Mouse (Mus musculus) spleen, postnatal 0 days (tissue): ENCODE data around the gene Taf8. TPM values are rescaled to one million over a fixed set of nuclear protein-coding genes. Genes with fewer than 3 reads are reported as not detected.

Source experiments
- polyA plus RNA-seq: library from polyadenylated mRNA; unstranded; fragments of >200 nt; fragmentation: Nextera tagmentation; extraction: Ambion mirVana; gene quantifications from 2 replicates; pipeline ENCODE4 v1.2.1, GENCODE M21; 2015

Gene Taf8
- polyA plus RNA-seq: 17.2 TPM in 2 replicates

GRCm38 (mm10) chr17:47501946-47502706 is at the start of gene Taf8:
Gene Taf8 (minus strand): TSS chr17:47502292.

GRCm38 (mm10) chr17:47504941-47505346 is 2.9 kb upstream of the Taf8 start, which contains the start of gene Ccnd3:
Gene Ccnd3 (plus strand): TSS chr17:47505051.

GRCm38 (mm10) chr17:47436907-47437547 is 65.1 kb downstream of the Taf8 start, which contains the start of gene 1700001C19Rik:
Gene 1700001C19Rik (minus strand): TSS chr17:47437376.

GRCm38 (mm10) chr17:47436156-47436906 is 65.8 kb downstream of the Taf8 start, which contains the start of gene AI661453:
Gene AI661453 (plus strand): TSS chr17:47436615.

Other genes starting within 250 kb of the Taf8 start
- 52.1 and 52.7 TPM in 2 replicates for gene Mrps10, start 133.4 kb downstream of the Taf8 start, polyA plus RNA-seq
- gene Guca1b, start 116.9 kb downstream of the Taf8 start, polyA plus RNA-seq: 0.23 and 0.30 TPM in 2 replicates
- 2.3 and 3.3 TPM in 2 replicates for gene Guca1a, start 101.7 kb downstream of the Taf8 start, polyA plus RNA-seq
- 0.37 and 0.50 TPM in 2 replicates for gene AI661453, start 65.7 kb downstream of the Taf8 start, polyA plus RNA-seq
- 0.24 and 0.26 TPM in 2 replicates for gene 1700001C19Rik, start 64.9 kb downstream of the Taf8 start, polyA plus RNA-seq
- gene Ccnd3, start 2.8 kb upstream of the Taf8 start, polyA plus RNA-seq: 434 and 462 TPM in 2 replicates
- gene Bysl, start 109.2 kb upstream of the Taf8 start, polyA plus RNA-seq: 14.0 and 15.8 TPM in 2 replicates
- gene Med20, start 109.3 kb upstream of the Taf8 start, polyA plus RNA-seq: 26.4 and 29.3 TPM in 2 replicates
- gene Gm20517, start 109.3 kb upstream of the Taf8 start, polyA plus RNA-seq: 1.8 and 2.0 TPM in 2 replicates
- gene Usp49, start 128.4 kb upstream of the Taf8 start, polyA plus RNA-seq: 5.6 and 5.7 TPM in 2 replicates
- 310 and 337 TPM in 2 replicates for gene Tomm6, start 186.1 kb upstream of the Taf8 start, polyA plus RNA-seq
- 0.69 and 1.3 TPM in 2 replicates for gene Frs3, start 186.7 kb upstream of the Taf8 start, polyA plus RNA-seq
- gene Gm21981, start 192.2 kb upstream of the Taf8 start, polyA plus RNA-seq: 0.10 TPM in 1 of 2 replicates, not detected in the other
- 0.46 TPM in 1 of 2 replicates, not detected in the other for gene Prickle4, start 192.4 kb upstream of the Taf8 start, polyA plus RNA-seq
- gene Pgc, start 224.6 kb upstream of the Taf8 start, polyA plus RNA-seq: 0.14 and 0.24 TPM in 2 replicates
- gene Tfeb, start 234.7 kb upstream of the Taf8 start, polyA plus RNA-seq: 8.1 and 12.8 TPM in 2 replicates